Mouse (Mus musculus) hindbrain, embryonic 12.5 days (tissue): ENCODE data around the gene Traf7. TPM values are rescaled to one million over a fixed set of nuclear protein-coding genes. Genes with fewer than 3 reads are reported as not detected.
A peak's percentile ranks its signal among the peaks of the same experiment; 100 is the strongest.

Source experiments
- ATAC-seq: fragments of 200-750 bp; cut with Nextera tagmentation; 2 replicates; pipeline ENCODE4 v1.8.0; 2017; ENCODE audit warnings: moderate TSS enrichment; ENCODE audit not compliant: low FRiP score
- H3K27ac ChIP-seq: fragments of 300-500 bp; sonication (generic); 2 replicates; pipeline ENCODE4 v1.5.1; 2016; ENCODE audit warnings: mild to moderate bottlenecking
- H3K27me3 ChIP-seq: fragments of 300-500 bp; sonication (generic); 2 replicates; pipeline ENCODE4 v1.6.1; 2016; ENCODE audit warnings: mild to moderate bottlenecking
- H3K36me3 ChIP-seq: fragments of 300-500 bp; sonication (generic); 2 replicates; pipeline ENCODE4 v1.6.1; 2016; ENCODE audit warnings: mild to moderate bottlenecking
- H3K4me1 ChIP-seq: fragments of 300-500 bp; sonication (generic); 2 replicates; pipeline ENCODE4 v1.6.1; 2016
- H3K4me2 ChIP-seq: fragments of 300-500 bp; sonication (generic); replicated peaks from 2 replicates; pipeline ENCODE4 v1.6.1; 2016; ENCODE audit warnings: mild to moderate bottlenecking
- H3K4me3 ChIP-seq: fragments of 300-500 bp; sonication (generic); 2 replicates; pipeline ENCODE4 v1.5.1; 2016; ENCODE audit warnings: mild to moderate bottlenecking
- H3K9ac ChIP-seq: fragments of 300-500 bp; sonication (generic); 2 replicates; pipeline ENCODE4 v1.6.1; 2016; ENCODE audit warnings: mild to moderate bottlenecking, moderate library complexity
- H3K9me3 ChIP-seq: fragments of 300-500 bp; sonication (generic); replicated peaks from 2 replicates; pipeline ENCODE4 v1.6.1; 2016; ENCODE audit warnings: mild to moderate bottlenecking
- WGBS: fragments of 180-500 bp; shearing (Covaris S2); methylation state at CpG from one replicate; pipeline ENCODE4 v1.1.7; 2016; 5-methylcytosine and 5-hydroxymethylcytosine counted together
- polyA plus RNA-seq: library from polyadenylated mRNA; unstranded; fragments of >200 nt; fragmentation: Nextera tagmentation; extraction: Ambion mirVana; gene quantifications from 2 replicates; pipeline ENCODE4 v1.2.1, GENCODE M21; 2016

Traf7 gene
- polyA plus RNA-seq, 1 experiment from 2014 or later = 86.5 TPM

GRCm38 (mm10) chr17:24558600-24559099 lies 30.9 kb upstream of the Traf7 start:
- 26% methylated on average over 4 of the region's 4 CpGs for WGBS
- Histone ChIP-seq H3K4me1 (peaks cover 26% of the 10 kb centered on the region), H3K27ac (peak overlapping the region; percentile 88), H3K9me3 (no peaks in the 10 kb centered on the region), H3K4me3 (no peak overlapping the region), H3K27me3 (no peaks in the 10 kb centered on the region), H3K4me2 (no peak overlapping the region; the same call in 1 of the 2 replicates), H3K36me3 (no peaks in the 10 kb centered on the region), H3K9ac (no peak overlapping the region)
- peak; percentile 62; the same call in 1 of the 2 replicates for ATAC-seq

DNA sequence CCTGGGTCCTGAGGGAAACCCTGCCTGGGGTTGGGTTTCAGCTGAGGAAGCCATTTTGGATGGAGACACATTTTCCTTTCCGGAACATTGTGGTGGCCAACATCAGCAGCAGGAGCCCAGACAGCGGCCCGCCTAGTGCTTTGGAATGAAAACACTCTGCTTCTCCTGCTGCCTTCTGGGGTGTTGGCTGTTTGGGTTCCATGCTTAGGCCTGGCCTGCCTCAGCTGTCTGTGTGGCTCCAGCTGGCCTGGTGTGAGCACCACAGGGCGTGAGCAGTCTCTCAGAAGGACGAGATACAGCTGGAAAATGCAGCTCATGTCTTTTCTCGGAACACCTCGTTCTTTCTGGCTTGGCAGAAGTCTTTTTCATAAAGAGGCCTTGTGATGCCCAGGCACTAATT lies 29.4 kb upstream of the Traf7 start:
- no peaks in the 10 kb centered on the region for H3K27me3 ChIP-seq
- no peak overlapping the region for H3K4me2 ChIP-seq
- peaks cover 33% of the 10 kb centered on the region for H3K4me1 ChIP-seq
- H3K9me3 ChIP-seq = no peaks in the 10 kb centered on the region
- no peak overlapping the region for H3K27ac ChIP-seq
- H3K9ac ChIP-seq = no peak overlapping the region
- H3K36me3 ChIP-seq = no peaks in the 10 kb centered on the region
- ATAC-seq = no peak
- no peak overlapping the region for H3K4me3 ChIP-seq
- 88% methylated on average over 7 of the region's 7 CpGs for WGBS

GRCm38 (mm10) chr17:24551050-24551444 lies 23.3 kb upstream of the Traf7 start:
- no peaks in the 10 kb centered on the region for H3K36me3 ChIP-seq
- no peaks in the 10 kb centered on the region for H3K9me3 ChIP-seq
- peaks cover 28% of the 10 kb centered on the region for H3K4me1 ChIP-seq
- peak overlapping the region; percentile 92 for H3K9ac ChIP-seq
- WGBS = 63% methylated on average over 3 of the region's 3 CpGs
- H3K27ac ChIP-seq = peak overlapping the region; percentile 99
- H3K4me3 ChIP-seq = peak overlapping the region; percentile 91
- peaks cover 21% of the 10 kb centered on the region for H3K27me3 ChIP-seq
- peak overlapping the region; percentile 84 for H3K4me2 ChIP-seq
- ATAC-seq = no peak

- Histone ChIP-seq H3K27ac (peak overlapping the region; percentile 99), H3K27me3 (peaks cover 21% of the 10 kb centered on the region), H3K9ac (peak overlapping the region; percentile 92), H3K36me3 (no peaks in the 10 kb centered on the region), H3K4me2 (peak overlapping the region; percentile 84), H3K9me3 (no peaks in the 10 kb centered on the region), H3K4me1 (peaks cover 28% of the 10 kb centered on the region), H3K4me3 (peak overlapping the region; percentile 91)
- peak; percentile 90 for ATAC-seq
- WGBS = under 1% methylated on average over 44 of the region's 44 CpGs
These were observed 22.8 kb upstream of the Traf7 start for GRCm38 (mm10) chr17:24550416-24551049.

DNA sequence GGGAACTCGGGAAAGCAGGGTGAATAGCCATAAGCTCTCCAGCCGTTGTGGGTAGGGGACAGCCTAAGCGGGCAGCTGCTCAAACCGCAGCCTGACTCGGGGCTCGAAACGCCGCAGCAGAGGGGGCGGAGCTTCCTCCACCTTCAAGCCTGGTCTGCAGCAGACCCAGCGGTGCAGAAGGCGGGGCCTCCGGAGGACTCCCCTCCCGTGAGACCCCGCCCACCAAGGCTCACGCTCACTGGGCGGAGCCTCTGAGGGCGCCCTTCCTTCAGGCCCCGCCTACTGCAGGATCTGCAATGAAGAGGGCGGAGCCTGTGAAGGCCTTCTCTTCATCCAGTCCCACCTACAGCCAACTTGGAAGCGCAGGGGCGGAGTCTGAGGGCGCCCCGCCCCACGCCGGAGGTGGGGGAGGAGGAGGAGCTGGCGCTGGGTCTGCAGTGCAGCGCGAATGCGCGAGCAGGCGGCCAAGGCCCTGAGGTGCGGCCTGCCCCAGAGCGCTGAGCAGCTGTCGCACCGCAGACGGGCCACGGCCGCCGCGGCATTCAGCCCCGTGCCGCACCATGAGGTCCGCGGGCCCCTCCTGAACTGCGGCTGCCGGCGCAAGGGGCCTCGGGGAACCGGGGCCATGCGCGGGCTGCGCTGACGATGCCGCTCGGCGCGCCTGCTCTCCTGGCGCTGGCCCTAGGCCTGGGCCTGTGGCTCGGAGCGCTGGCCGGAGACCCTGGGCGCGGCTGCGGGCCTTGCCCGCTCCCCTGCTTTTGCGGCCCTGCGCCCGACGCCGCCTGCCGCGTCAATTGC lies 22.1 kb upstream of the Traf7 start, which contains the start of gene Pkd1:
Pkd1 (plus strand) TSS at position 217 of the 798 bp plus-strand sequence.
- ATAC-seq = peak; percentile 95
- Histone ChIP-seq H3K4me2 (peak within 1 kb of the TSS; percentile 84), H3K9ac (peak within 1 kb of the TSS; percentile 92), H3K36me3 (no peaks in the 10 kb centered on the region), H3K27ac (peak within 1 kb of the TSS; percentile 99), H3K4me1 (peaks cover 28% of the 10 kb centered on the region), H3K27me3 (peaks cover 24% of the 10 kb centered on the region), H3K9me3 (no peaks in the 10 kb centered on the region), H3K4me3 (peak within 1 kb of the TSS; percentile 91)
- WGBS = under 1% methylated on average over 65 of the region's 72 CpGs

- Histone ChIP-seq H3K27ac (0 out of 2 replicates have a peak overlapping the region, but pooled peaks have one; percentile 99), H3K4me2 (peak overlapping the region; percentile 84), H3K9ac (no peak overlapping the region), H3K27me3 (peaks cover 27% of the 10 kb centered on the region), H3K4me1 (peaks cover 28% of the 10 kb centered on the region), H3K9me3 (no peaks in the 10 kb centered on the region), H3K36me3 (no peaks in the 10 kb centered on the region), H3K4me3 (peak overlapping the region; percentile 91)
- peak; percentile 1; the same call in 1 of the 2 replicates for ATAC-seq
- WGBS = 4% methylated on average over 23 of the region's 23 CpGs
These were observed 21.3 kb upstream of the Traf7 start for GRCm38 (mm10) chr17:24548921-24549617.

- no peak overlapping the region for H3K9ac ChIP-seq
- WGBS = 39% methylated on average over 9 of the region's 9 CpGs
- H3K9me3 ChIP-seq = no peaks in the 10 kb centered on the region
- peak overlapping the region; percentile 84 for H3K4me2 ChIP-seq
- no peak for ATAC-seq
- peaks cover 27% of the 10 kb centered on the region for H3K27me3 ChIP-seq
- no peak overlapping the region for H3K27ac ChIP-seq
- H3K36me3 ChIP-seq = no peaks in the 10 kb centered on the region
- H3K4me1 ChIP-seq = peaks cover 28% of the 10 kb centered on the region
- H3K4me3 ChIP-seq = no peak overlapping the region
These were observed 20.7 kb upstream of the Traf7 start for GRCm38 (mm10) chr17:24548435-24548834.

DNA sequence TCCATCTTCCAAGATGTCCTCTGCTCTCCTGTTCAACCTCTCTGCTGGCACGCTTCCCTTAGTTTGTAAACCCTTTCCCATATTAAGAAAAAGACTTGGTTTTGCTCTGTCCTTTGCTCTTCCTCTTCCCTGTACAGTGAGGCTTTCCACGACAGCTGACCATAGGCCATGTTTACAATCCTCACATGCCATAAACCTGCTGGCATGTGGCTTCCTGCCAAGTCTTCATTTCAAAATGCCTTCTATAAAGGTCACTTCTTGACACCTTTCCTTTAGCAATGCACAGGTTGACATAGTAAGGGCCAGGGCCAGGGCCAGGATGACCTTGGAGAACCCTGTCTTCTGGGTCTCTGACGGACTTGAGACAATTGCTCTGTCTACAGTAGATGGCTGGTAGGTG lies 18.5 kb upstream of the Traf7 start:
- H3K36me3 ChIP-seq = no peaks in the 10 kb centered on the region
- no peaks in the 10 kb centered on the region for H3K9me3 ChIP-seq
- no peak for ATAC-seq
- WGBS = 79% methylated on average over 3 of the region's 3 CpGs
- peaks cover 13% of the 10 kb centered on the region for H3K4me1 ChIP-seq
- H3K4me2 ChIP-seq = no peak overlapping the region
- H3K27me3 ChIP-seq = peaks cover 27% of the 10 kb centered on the region
- H3K4me3 ChIP-seq = no peak overlapping the region
- no peak overlapping the region for H3K27ac ChIP-seq
- H3K9ac ChIP-seq = no peak overlapping the region

- no peak overlapping the region for H3K4me3 ChIP-seq
- ATAC-seq = no peak
- no peak overlapping the region for H3K9ac ChIP-seq
- no peaks in the 10 kb centered on the region for H3K9me3 ChIP-seq
- H3K4me2 ChIP-seq = no peak overlapping the region
- H3K27ac ChIP-seq = no peak overlapping the region
- H3K27me3 ChIP-seq = peaks cover 27% of the 10 kb centered on the region
- no peaks in the 10 kb centered on the region for H3K36me3 ChIP-seq
- WGBS = 85% methylated on average over 2 of the region's 2 CpGs
- H3K4me1 ChIP-seq = peaks cover 7% of the 10 kb centered on the region
These were observed 17.5 kb upstream of the Traf7 start for GRCm38 (mm10) chr17:24545247-24545646.

DNA sequence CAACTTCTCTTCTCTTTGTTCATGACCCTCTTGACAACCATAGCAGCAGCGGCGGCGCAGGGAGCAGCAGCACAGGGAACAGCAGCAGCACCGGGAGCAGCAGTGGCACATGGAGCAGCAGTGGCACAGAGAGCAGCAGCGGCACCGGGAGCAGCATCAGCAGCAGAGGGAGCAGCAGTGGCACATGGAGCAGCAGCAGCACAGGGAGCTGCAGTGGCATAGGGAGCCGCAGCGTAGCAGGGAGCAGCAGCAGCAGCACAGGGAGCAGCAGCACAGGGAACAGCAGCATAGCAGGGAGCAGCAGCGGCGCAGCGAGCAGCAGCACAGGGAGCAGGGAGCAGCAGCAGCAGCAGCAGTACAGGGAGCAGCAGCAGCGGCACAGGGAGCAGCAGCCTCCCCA lies 16.9 kb upstream of the Traf7 start:
- H3K27ac ChIP-seq = no peak overlapping the region
- WGBS = 28% methylated on average over 12 of the region's 12 CpGs
- H3K9ac ChIP-seq = no peak overlapping the region
- no peaks in the 10 kb centered on the region for H3K36me3 ChIP-seq
- peaks cover 27% of the 10 kb centered on the region for H3K27me3 ChIP-seq
- no peak overlapping the region for H3K4me3 ChIP-seq
- H3K9me3 ChIP-seq = no peaks in the 10 kb centered on the region
- ATAC-seq = no peak
- H3K4me1 ChIP-seq = peaks cover 7% of the 10 kb centered on the region
- H3K4me2 ChIP-seq = peak overlapping the region; percentile 7

- peaks cover 3% of the 10 kb centered on the region for H3K4me1 ChIP-seq
- no peaks in the 10 kb centered on the region for H3K9me3 ChIP-seq
- no peaks in the 10 kb centered on the region for H3K36me3 ChIP-seq
- H3K9ac ChIP-seq = no peak overlapping the region
- H3K27me3 ChIP-seq = peaks cover 6% of the 10 kb centered on the region; the same call in 1 of the 2 replicates
- H3K4me2 ChIP-seq = no peak overlapping the region
- H3K4me3 ChIP-seq = no peak overlapping the region
- 7% methylated on average over 3 of the region's 3 CpGs for WGBS
- ATAC-seq = no peak
- H3K27ac ChIP-seq = no peak overlapping the region
These were observed 12.6 kb upstream of the Traf7 start for GRCm38 (mm10) chr17:24540375-24540774.

- Histone ChIP-seq H3K36me3 (no peaks in the 10 kb centered on the region), H3K4me3 (no peak overlapping the region), H3K27ac (no peak overlapping the region), H3K4me2 (no peak overlapping the region), H3K9ac (no peak overlapping the region), H3K27me3 (no peaks in the 10 kb centered on the region), H3K4me1 (peaks cover 3% of the 10 kb centered on the region; the same call in 1 of the 2 replicates), H3K9me3 (no peaks in the 10 kb centered on the region)
- WGBS = 70% methylated on average over 8 of the region's 8 CpGs
- no peak for ATAC-seq
These were observed 11.2 kb upstream of the Traf7 start for GRCm38 (mm10) chr17:24538950-24539349.
